Mouse (Mus musculus): ENCODE data around the gene Il21.
A peak's percentile ranks its signal among the peaks of the same experiment; 100 is the strongest.

The Il21 gene

DNA sequence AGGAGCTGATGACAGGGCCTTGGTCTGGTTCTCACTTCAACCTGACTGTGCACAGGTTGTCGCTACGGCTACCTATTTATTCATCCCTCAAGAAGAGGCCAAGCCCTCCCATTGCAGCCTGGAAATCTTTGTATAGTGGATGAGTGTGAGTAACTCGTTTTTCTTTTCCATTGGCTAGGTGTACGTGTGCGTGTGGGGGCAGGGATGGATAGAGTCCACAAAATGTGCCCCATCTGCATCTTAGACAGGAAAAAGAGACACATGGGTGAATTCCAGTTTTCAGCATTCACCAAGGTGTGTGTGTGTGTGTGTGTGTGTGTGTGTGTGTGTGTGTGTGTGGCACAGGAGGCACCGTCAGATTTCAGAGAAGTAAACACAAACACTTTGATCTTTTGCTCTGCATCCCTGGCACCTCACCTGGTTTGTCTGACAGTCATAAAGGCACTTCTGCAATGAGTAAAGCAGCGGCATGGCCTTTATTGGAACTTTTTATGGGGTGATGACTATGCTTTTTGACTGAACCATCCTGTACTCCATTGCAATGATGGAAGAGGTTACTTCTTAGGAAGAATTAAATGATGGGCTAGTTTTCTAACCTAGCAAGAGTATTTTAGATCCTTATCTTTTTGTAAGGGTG is at the start of gene Il21:
Gene Il21 (minus strand): TSS at position 51 of the 637 bp plus-strand sequence.
- DNase-seq (ENCODE audit: low spot score in 2 of 2) = no peak

DNA sequence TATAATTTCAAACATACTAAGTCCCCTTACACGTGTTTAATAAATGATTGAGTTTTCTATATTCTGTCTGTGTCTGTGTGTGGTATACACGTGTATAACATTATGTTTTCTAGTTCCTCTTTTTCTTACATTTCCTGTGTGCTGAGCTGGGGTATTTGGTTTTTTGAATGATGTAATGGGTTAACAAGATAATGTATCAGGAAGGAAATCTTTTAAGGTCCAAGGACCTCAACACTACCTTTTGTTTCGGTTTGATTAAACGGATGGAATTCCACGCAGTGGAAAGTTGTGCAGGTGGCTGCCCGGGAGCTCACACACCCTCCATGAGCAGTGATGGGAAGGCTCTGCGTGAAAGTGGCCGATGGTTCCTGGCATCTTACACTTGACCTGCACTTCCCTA is 48.4 kb upstream of the Il21 start:
- DNase-seq (ENCODE audit: low spot score in 2 of 2) = peak; percentile 27 to 42

DNA sequence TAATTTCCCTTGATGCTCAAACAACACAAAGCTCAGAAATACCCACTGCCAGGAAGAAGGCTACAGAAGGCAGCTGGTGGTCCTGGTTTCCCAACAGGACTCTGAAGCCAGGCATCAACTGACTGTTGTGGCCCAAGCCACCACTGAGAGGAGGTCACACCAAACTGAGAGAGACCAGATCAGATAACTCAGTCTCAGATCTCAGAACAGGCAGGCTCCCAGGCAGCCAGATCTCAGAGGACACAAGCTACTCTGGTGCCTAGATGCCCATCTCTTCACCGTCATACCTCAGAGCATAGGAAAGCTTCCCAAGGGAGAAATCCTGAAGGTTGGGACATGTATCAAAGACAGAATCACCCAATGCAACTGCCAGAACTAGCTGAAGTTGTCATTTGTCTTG is 47.8 kb upstream of the Il21 start:
- DNase-seq (ENCODE audit: low spot score in 2 of 2) = no peak

DNA sequence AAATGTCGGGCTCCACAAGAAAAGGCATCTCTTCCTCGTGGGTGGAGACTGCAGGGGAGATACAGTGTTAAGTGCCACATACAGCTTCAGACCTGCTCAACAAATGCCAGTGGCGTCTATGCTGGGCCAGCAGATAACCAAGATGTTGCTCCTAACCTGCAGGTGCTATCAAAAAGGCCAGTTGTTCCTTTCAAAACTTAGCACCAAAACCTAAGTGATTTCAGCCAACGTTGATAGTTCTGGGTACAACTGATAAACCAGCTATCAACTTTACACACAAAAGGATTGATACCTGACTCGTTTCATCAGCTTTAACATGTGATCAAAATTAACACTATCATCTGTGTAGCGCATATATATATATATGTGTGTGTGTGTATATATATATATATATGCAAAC is 42.2 kb upstream of the Il21 start:
- DNase-seq (ENCODE audit: low spot score in 2 of 2) = no peak

DNA sequence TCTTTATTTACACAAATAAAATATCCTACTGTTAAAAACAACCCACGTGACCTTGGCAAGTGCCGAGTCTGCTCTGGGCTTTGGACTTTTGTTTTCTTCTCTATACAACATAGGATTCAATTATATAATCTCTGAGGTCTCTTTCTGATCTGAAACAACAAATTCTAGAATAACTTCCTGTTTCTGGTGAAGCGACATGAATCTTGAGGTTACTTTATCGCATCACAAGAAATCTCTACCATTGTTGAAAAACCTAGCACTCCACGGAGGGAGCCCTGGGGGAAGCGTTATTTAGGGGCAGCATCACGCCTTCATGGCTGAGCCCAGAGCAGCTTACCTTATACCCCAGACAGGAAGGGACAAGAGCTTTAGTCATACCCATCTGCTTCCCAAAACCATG is 40.7 kb upstream of the Il21 start:
- DNase-seq (ENCODE audit: low spot score in 2 of 2) = no peak

DNA sequence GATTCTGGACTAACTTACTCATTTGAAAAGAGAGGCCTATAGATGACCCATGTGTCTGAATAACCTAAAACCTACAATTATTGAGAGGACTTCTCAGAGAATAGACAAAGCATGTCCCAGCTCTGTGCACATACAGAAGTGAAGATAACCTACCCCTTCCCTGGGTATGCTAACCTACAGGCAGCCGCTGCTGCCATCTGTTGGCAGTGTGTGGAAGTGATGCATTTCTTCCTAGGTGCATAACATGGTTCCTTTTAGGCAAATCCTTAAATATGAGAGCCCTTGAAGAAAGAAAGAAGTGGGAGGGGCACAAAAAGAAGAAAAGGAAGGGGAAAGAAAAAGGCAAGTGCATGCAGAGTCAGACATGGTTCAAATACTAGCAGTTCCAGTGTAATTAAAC is 38.8 kb upstream of the Il21 start:
- DNase-seq (ENCODE audit: low spot score in 2 of 2) = peak; percentile 29 to 38

DNA sequence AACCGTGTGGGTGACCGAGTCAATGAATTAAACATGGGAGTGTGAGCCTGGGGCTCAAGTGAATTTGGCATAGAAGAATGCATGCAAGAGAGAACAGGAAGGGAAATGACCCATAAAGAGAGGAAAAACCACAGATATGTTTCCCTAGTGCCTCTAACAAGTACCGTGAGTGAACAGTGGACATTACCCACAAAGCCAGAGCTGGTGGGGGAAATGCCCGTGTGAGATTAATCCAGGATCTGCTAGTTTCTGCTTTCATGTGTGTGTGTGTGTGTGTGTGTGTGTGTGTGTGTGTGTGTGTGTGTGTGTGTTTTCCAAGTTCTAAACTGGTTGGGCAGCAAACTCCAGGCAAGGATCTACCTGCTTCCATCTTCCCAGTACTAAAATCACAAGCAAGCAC is 37.5 kb upstream of the Il21 start:
- DNase-seq (ENCODE audit: low spot score in 2 of 2) = no peak

DNA sequence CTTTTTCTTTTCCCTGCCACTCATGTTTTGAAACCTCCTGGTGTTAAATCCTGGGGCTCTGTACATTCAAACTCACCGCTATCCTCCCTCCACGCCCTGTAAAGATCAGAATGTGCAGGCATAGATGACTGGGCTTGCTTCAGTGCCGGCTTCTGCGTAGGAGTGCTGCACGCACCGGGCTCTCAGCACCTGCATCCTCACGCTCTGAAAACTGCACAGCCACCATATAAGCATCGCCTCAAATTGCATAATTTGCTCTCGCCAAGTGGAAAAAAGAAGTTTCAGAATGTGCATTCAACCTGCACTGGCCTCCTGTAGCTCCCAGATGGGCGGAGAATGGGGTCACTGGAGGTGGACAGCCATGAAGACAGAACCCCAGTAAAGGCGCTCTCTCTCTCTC is 35.9 kb upstream of the Il21 start:
- no peak for DNase-seq (ENCODE audit: low spot score in 2 of 2)

DNA sequence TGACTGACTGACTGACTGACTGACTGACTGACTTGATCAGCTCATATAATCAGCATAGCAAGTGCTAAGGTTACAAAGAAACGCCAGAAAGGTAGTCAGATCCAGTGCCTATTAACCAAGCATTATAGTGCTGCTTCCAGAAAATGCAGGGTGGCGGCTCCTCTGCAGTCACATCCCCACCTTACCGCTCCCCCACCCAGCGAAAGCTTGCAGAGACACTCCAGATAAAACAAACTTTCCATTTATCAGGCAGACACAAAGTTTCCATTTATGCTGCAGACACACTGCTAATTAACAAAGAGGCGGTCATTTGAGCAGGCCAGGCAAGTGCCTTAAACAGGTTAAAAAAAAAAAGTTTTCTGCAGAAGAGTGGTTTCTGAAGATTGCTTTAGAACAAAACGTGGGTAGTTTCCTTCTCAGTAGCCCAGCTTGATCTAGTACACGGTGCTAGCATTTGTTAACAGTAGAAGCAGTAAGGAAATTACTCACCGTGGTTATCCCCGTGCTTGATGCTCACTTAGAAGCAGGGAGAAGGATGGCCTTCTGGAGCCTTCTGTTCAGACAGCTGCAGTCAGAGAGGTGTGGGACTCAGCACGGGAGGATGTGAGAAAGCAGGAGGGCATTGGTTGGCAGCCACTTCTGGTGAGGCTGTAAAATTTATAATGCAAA is 27.0 kb upstream of the Il21 start:
- no peak for DNase-seq (ENCODE audit: low spot score in 2 of 2)

DNA sequence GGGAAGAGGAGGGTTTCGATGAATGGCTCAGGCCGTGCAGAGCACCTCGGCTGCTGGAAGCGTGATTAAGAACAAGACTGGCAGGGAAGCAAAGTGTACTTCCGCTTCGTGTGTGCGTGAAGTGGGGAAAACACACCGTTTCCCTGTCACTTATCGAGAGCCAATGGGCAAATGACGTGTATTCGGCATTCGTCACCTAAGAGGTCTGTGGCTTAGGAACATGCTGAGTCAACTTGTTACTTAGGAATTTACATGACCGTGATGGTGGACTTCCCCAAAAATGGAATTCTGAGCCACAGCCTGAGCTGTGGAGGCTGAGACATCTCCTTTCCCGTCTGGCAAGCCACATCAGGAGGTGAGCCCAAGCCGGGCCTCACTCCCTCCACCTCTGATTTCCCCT is 25.3 kb upstream of the Il21 start:
- DNase-seq (ENCODE audit: low spot score in 2 of 2) = no peak

DNA sequence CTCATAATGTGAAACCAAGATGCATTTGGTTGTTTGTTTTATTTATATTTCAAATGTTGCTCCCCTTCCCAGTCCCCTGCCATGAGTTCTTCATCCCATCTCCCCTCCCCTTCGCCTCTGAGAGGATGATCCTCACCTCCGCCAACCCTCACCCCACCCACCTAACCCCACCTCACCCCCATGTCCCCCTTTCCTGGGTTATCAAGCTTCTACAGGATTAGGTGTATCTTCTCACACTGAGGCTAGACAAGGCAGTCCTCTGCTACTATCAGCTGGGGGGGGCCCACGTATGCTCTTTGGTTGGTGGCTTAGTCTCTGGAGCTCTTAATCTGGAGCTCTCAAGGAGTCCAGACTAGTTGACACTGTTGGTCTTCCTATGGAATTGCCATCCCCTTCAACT is 18.5 kb upstream of the Il21 start:
- DNase-seq (ENCODE audit: low spot score in 2 of 2) = no peak

DNA sequence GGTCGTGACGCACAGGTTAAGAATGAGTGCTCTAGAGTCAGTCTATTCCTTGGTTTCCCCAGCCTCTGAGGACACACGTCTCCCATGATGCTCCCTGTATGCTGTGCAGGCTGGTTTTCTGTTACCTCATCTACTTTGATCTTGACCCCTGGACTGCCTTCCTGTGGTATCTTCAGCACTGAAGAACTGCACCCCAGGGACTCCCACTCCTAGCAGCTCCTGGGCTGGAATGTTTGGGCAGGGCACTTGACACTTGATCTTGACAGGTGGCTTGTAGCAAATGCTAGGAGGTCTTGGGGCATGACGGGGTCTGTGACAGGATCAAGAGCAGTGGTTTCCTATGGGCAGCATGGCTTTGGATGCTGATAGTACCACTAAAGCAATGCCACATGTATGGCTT is 2.6 kb upstream of the Il21 start:
- DNase-seq (ENCODE audit: low spot score in 2 of 2) = no peak

DNA sequence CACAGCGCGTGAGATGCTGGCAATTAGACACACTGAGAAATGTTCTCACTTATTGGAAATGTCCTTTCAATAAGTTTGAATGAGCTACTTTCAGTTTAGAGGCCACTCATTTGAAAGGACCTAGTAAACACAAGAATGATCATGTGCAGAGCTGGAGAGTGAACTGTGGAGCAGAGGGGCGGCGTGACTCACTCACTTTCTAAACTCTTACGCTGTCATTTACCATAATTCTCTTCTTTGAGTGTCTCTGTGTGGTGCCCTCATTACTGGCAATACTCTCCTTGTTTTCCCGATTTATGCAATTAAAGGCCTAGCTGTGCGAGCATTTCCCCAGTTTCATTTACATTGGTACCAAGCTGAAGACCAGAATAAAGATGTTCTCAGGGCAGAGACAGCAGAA is 1.3 kb downstream of the Il21 start:
- no peak for DNase-seq (ENCODE audit: low spot score in 2 of 2)

DNA sequence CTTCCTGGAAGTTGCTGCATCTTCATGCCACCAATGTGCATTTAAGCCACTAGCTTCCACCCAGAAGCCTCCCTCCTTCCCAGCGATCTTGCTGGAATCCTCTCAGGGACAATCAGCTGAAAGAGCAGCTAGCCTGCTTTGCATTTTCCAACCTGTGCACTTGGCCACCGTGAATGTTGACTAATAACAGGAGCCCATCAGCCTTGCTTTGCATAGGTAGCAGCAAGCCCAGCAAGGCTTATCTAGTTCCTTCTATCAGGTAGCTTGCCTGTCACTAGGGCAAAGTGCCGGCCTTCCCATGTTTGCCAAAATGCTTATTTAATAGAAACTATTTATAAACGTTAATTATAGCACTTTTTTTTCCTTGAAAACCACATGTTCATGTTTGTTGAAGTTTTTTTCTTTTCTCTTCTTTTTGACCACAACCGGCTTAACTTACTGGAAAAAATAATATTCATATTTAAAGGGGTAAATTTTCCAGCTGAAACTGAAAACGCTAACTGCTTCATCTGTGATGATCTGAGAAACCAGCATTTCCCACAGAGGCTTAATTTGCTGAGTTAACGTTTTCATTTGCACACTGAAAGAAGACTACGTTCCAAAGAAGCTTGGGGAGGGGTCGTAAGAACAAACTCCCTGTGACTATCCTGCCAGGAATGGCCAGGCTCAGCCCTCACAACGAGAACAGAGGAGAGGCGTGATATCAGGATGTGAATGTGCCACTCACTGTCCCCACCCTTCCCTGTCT is 3.2 kb downstream of the Il21 start:
- no peak for DNase-seq (ENCODE audit: low spot score in 2 of 2)

DNA sequence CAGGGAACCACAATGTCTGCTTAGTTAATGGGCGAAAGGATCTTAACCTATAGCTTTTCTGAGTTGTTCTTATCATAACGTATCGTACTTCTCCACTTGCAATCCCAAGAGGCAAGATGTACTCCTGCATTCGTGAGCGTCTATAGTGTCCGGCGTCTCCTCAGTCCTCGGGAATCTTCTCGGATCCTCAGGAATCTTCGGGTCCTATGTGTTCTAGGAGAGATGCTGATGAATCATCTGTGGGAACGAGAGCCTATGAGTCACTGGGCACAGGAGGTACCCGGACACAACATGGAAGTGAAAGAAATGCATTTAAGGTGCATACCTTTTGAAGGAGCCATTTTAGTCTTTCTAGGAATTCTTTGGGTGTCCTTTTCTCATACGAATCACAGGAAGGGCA is 7.3 kb downstream of the Il21 start:
- DNase-seq (ENCODE audit: low spot score in 2 of 2) = no peak

DNA sequence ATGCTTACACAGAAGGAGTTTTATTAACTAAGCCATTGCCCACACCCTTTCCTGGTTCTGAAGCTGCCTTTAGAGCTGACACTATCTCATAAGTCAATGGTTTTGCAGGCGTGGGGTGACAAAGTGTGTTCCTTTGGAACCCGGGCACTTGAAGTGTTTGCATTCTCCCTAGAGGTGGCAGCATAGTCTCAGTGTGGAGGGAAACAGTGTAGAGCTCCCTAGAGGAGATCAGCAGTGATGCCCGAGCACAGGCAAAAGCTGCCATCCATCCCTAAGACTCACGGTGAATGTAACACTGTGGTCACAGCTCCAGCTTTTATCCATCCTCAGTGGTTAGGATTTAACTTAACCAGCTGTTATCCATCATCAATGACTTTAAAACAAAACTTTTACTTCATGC is 13.4 kb downstream of the Il21 start:
- no peak for DNase-seq (ENCODE audit: low spot score in 2 of 2)

DNA sequence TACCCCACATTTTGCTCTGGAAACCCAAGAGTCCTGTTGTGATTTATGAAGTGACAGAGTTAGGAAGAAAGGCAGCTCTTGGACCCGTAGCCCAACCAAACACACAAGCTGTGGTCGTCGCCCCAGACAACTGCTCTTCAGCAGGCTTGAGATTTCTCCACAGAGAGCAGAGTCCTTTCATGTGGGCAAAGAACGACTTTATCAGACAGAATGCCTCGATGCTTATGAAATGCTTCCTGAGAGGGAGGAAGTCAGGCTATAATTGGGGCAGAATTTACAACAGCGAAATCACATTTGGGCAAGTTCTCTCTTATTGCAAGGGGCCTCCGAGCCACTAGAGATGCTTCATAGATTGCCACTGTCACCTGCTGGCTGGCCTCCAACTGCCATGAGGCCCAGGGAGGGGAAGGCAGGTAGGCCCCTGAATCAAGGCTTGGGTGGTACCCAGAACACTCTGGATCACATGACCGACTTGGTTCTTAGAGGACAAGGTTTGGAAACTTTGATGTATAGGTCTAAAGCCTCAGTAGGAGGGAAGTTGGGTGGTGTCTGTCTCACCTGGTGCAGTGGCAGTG is 27.1 kb downstream of the Il21 start:
- DNase-seq (ENCODE audit: low spot score in 2 of 2) = peak; percentile 30 to 35

DNA sequence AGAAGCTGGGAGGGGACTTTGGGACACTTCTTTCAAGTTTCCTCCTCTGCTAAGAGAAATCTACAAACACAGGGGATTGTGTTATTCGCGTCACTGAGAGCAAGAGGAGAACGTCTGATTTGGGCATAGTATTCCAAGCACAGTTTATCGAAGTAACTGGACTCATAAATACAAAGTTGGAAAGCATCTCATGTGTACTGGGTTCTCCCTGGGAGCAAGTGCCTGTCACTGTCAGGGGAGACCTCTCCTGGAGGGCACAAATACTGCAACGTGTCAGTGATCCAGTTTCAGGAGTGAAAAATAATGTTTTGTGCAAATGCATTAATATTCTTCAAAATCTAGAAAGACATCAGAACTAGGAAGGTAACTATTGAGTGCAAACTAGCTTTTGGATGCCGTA is 27.9 kb downstream of the Il21 start:
- peak in 1 of 2 experiments; percentile 11 for DNase-seq (ENCODE audit: low spot score in 2 of 2)

DNA sequence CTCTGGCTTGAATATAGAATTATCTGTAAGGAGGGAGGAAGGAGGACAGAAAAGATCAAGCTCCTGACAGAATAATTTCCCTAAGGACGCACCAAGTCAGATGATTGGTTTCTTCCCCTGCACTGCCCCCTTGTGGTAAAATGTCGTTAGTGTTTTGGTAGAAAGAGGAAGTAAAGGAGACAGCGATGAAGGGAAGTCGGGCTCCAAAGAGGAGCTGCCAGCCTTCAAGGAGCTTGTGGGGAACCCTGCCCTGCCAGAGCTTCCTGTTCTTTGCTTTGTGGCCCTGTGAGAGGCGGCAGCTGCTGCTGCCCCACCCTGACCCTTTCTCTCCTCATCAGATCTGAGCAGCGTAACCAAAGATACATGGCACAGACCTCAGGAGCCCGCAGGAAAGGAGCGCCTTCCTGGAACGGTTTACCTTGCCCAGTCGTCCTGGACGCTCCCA is 28.4 kb downstream of the Il21 start:
- DNase-seq (ENCODE audit: low spot score in 2 of 2) = peak; percentile 73 to 82

DNA sequence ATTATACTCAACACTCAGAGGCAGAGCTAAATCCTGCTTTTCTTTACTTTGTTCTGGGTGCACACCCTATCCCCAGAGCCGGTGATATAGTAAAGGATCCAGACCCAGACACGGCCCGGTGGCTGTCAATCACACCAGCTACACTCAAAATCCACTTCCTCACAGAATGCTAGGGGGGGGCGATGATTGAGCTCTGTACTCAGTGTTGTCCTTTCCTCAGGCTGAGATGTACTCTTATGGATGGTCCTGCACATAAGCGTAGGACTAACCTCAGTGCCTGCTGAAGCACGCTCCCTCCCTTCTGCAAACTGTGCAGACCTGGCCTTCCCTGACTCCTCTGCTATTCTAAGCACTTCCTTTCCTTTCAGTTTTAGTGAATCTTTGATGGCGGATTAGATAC is 29.6 kb downstream of the Il21 start:
- DNase-seq (ENCODE audit: low spot score in 2 of 2) = no peak

DNA sequence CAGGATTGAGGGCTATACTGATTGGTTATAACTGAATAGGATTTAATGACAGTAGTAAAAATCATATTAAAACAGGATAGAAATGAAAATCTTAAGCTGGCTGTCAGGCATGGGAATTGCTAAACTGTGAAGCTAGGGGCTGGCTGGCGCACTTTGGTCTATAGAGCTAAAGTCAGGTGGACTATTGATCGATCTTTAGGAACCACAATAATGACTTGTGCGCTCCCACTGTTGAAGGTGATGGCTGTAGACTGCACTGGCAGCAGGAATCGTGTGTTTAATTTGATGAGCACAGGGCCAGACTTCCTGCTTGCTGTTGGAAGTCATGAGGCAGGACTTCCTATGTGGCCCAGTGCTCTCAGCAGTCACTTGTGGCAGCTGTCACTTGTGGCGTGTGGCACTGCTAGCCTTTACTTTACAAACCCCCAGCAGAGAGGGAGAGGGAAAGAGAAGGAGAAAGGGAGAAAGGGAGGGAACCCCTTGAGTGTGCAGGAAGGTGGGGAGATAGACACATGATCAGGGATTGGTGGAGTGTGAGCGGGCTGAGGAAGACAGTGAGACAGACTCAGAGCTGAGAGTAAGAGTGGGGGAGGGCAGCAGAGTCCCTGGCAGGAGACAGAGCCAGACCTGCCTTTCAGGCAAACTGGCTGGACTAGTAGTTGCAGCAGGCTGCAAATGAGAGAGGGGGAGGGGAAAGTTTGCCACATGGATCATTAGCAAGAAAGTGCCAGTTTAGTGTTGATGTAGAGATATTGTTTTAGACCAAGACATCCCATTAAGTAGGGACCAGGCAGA is 31.1 kb downstream of the Il21 start:
- DNase-seq (ENCODE audit: low spot score in 2 of 2) = no peak

DNA sequence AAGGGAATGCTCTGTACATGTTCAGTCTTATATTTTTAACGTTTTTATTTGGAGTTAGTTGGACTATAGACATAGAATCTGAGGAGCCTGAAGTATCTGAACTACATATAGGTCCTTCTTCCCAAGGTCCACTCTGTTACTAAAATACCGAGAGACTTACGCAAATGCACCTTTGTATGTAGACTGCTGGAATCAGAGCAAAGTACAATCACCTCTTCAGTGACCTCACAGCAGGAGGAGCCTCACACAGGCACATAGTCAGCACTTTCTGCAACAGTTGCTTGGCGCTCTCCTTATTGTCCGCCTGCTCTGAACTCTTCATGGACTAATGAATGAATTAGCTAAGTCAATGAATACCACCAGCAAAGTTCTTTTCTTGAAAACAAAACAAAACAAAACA is 34.1 kb downstream of the Il21 start:
- DNase-seq (ENCODE audit: low spot score in 2 of 2) = no peak
